In genomic region chr1:153136647-153137046, GRCm38 (mm10) we compare ENCODE assay signal across 19 mouse cellular contexts. TPM values are rescaled to one million over a fixed set of nuclear protein-coding genes. Genes with fewer than 3 reads are reported as not detected.
DNase-seq lines count a peak whose midpoint lies in the region; ATAC-seq lines count a peak whose summit lies in the region.
"Had no signal": no experiment of that assay in that cellular context is flagged by ENCODE, and none has a peak within 500 bp of the region (broad histone marks: within the 10 kb centered on the region; RNA-seq: fewer than 3 reads in every experiment).

No protein-coding gene starts in this region.

- ATAC-seq in heart, embryonic 11.5 days (replicated peaks; ENCODE audit: insufficient number of reproducible peaks, low FRiP score, low TSS enrichment), result no peak
- no peak for ATAC-seq in kidney, embryonic 15.5 days (replicated peaks; ENCODE audit: low FRiP score)

- no peak overlapping the region for H3K27ac ChIP-seq in heart, embryonic 11.5 days (ENCODE audit: low read depth, low read length)
- no peak overlapping the region for H3K27ac ChIP-seq in kidney, embryonic 15.5 days
- H3K27ac ChIP-seq: embryonic facial prominence, embryonic 13.5 days; hindbrain, embryonic 10.5 days; kidney, postnatal 0 days; limb, embryonic 13.5 days; liver, embryonic 15.5 days had no signal

- peak; percentile 96 for DNase-seq in heart, adult 11 months
- DNase-seq in kidney, postnatal 4 days, result peak; percentile 32 to 54
- DNase-seq in NIH3T3 (ENCODE audit: low read depth), result peak; percentile 45
- peak; percentile 44 to 59 for DNase-seq in heart, postnatal 14 days
- no peak for DNase-seq in left cerebral cortex, postnatal 25 days (ENCODE audit: low spot score in 2 of 2)
- no peak for DNase-seq in testis, postnatal 10 days (ENCODE audit: low spot score)
- DNase-seq: adrenal gland, postnatal 10 days; cerebellum, adult 9-10 months; layer of hippocampus, adult 9-11 months; thymus, adult 18-20 months had no signal

- H3K27me3 ChIP-seq in heart, embryonic 11.5 days (ENCODE audit: control insufficient read depth, insufficient read depth, low read length), result no peaks in the 10 kb centered on the region
- no peaks in the 10 kb centered on the region; the same call in 1 of the 2 replicates for H3K27me3 ChIP-seq in kidney, embryonic 15.5 days
- H3K27me3 ChIP-seq: embryonic facial prominence, embryonic 13.5 days; limb, embryonic 13.5 days; liver, embryonic 15.5 days had no signal

- no peak overlapping the region for H3K4me2 ChIP-seq in heart, embryonic 11.5 days
- no peak overlapping the region for H3K4me2 ChIP-seq in kidney, embryonic 15.5 days
- H3K4me2 ChIP-seq: embryonic facial prominence, embryonic 13.5 days; limb, embryonic 13.5 days; liver, embryonic 15.5 days had no signal

- intact Hi-C loops in heart, postnatal 14 days (cut with DNase I), result no loop called here
- intact Hi-C loops in left cerebral cortex, postnatal 25 days (cut with DNase I), result no loop called here

- 70% methylated on average over 13 of the region's 13 CpGs for WGBS in heart, embryonic 11.5 days (ENCODE audit: insufficient replicate concordance)
- 70% methylated on average over 13 of the region's 13 CpGs for WGBS in kidney, embryonic 15.5 days

- no peak overlapping the region for H3K9ac ChIP-seq in heart, embryonic 11.5 days (ENCODE audit: low read depth, low read length)
- H3K9ac ChIP-seq in kidney, embryonic 15.5 days, result no peak overlapping the region
- H3K9ac ChIP-seq: embryonic facial prominence, embryonic 13.5 days; limb, embryonic 13.5 days; liver, embryonic 15.5 days had no signal

- H3K4me3 ChIP-seq in heart, embryonic 11.5 days (ENCODE audit: low read depth, low read length), result no peak overlapping the region
- H3K4me3 ChIP-seq in kidney, embryonic 15.5 days (replicated peaks), result no peak overlapping the region
- H3K4me3 ChIP-seq: embryonic facial prominence, embryonic 13.5 days; hindbrain, embryonic 10.5 days; limb, embryonic 13.5 days; liver, embryonic 15.5 days; megakaryocyte, embryonic 14.5 days had no signal

- H3K36me3 ChIP-seq in heart, embryonic 11.5 days (ENCODE audit: control insufficient read depth, insufficient read depth, low read length), result no peaks in the 10 kb centered on the region
- H3K36me3 ChIP-seq in kidney, embryonic 15.5 days, result peaks cover 3% of the 10 kb centered on the region; the same call in 1 of the 2 replicates
- H3K36me3 ChIP-seq: embryonic facial prominence, embryonic 13.5 days; hindbrain, embryonic 10.5 days; limb, embryonic 13.5 days; liver, embryonic 15.5 days had no signal

- peaks cover 36% of the 10 kb centered on the region for H3K4me1 ChIP-seq in heart, embryonic 11.5 days (ENCODE audit: control insufficient read depth, insufficient read depth, low read length)
- peaks cover 46% of the 10 kb centered on the region for H3K4me1 ChIP-seq in kidney, embryonic 15.5 days
- H3K4me1 ChIP-seq: liver, embryonic 15.5 days had no signal

- H3K9me3 ChIP-seq in heart, embryonic 11.5 days (replicated peaks; ENCODE audit: control insufficient read depth, low read length), result no peaks in the 10 kb centered on the region
- no peaks in the 10 kb centered on the region for H3K9me3 ChIP-seq in kidney, embryonic 15.5 days (replicated peaks)
- H3K9me3 ChIP-seq: embryonic facial prominence, embryonic 13.5 days; hindbrain, embryonic 10.5 days; limb, embryonic 13.5 days; liver, embryonic 15.5 days had no signal

RNA-seq across cellular contexts. Expression of gene Lamc2, which starts 49.6 kb away (rescaled TPM):
- 3.4 and 6.2 TPM in 2 replicates for polyA plus RNA-seq in heart, embryonic 11.5 days (2014; fragmentation: Nextera tagmentation; extraction: Ambion mirVana)
- 42.3 and 43.8 TPM in 2 replicates for polyA plus RNA-seq in kidney, embryonic 15.5 days (2015; fragmentation: Nextera tagmentation; extraction: Ambion mirVana)
- 10 to 100 TPM in 1 of 2 experiments, 1 to 10 TPM in 1; 6.9 to 10.7 TPM for total RNA-seq in heart, postnatal 14 days (2021)
- 1 to 10 TPM; 7.4 to 8.7 TPM for total RNA-seq in left cerebral cortex, postnatal 25 days (2021)
- total RNA-seq: granulocyte monocyte progenitor cell, adult 5-6 weeks had no signal

Comparison
In these comparisons a context has a peak if more than half of its experiments do, and no peak if none do; other contexts are left out.
1. DNase-seq: peak in heart, adult 11 months (single experiment), kidney, postnatal 4 days (2 of 2), NIH3T3 (single experiment) and heart, postnatal 14 days (2 of 2); none in left cerebral cortex, postnatal 25 days (0 of 2) and testis, postnatal 10 days (single experiment).